Comparison of ENCODE assay signal across 9 mouse cellular contexts in the genomic region with DNA sequence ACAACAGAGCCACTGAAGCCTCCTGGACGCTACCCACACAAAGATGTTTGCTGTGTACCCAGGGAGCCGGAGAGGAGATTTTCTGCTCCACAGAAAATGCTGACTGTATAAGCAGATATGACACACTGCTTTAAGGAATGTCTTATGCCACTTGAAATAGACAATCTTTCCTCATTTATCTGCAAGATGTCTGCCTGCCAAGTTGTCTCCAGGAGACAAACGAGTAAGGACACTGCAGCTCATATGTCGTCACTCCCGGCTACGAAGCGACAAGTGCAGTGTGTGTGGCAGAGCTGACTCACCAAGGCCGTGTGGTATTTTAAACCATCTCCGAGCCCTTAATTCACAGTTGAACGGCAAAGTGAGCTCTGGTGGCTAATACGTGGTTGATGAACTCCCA. TPM values are rescaled to one million over a fixed set of nuclear protein-coding genes. Genes with fewer than 3 reads are reported as not detected.
DNase-seq lines count a peak whose midpoint lies in the region; ATAC-seq lines count a peak whose summit lies in the region.
"Had no signal": no experiment of that assay in that cellular context is flagged by ENCODE, and none has a peak within 500 bp of the region (broad histone marks: within the 10 kb centered on the region; RNA-seq: fewer than 3 reads in every experiment).

No protein-coding gene starts in this region.

- 31% methylated on average over 11 of the region's 11 CpGs for WGBS in heart, embryonic 11.5 days (ENCODE audit: insufficient replicate concordance)

- no peak for ATAC-seq in heart, embryonic 11.5 days (replicated peaks; ENCODE audit: insufficient number of reproducible peaks, low FRiP score, low TSS enrichment)

- H3K4me3 ChIP-seq in heart, embryonic 11.5 days (ENCODE audit: low read depth, low read length), result no peak overlapping the region

- peaks cover 32% of the 10 kb centered on the region for H3K4me1 ChIP-seq in heart, embryonic 11.5 days (ENCODE audit: control insufficient read depth, insufficient read depth, low read length)

- DNase-seq in heart, adult 9 months (ENCODE audit: low spot score in 2 of 2), result no peak
- DNase-seq in adipocyte (ENCODE audit: low spot score), result peak; percentile 73
- peak; percentile 29 to 60 for DNase-seq in cerebellum, postnatal 36 days
- DNase-seq in left cerebral cortex, postnatal 36 days (ENCODE audit: low spot score in 2 of 2), result peak; percentile 67 to 75
- DNase-seq in liver, result no peak
- no peak for DNase-seq in spleen, adult 18-20 months
- DNase-seq in embryo, embryonic 11 days, result no peak

- no peaks in the 10 kb centered on the region for H3K9me3 ChIP-seq in heart, embryonic 11.5 days (replicated peaks; ENCODE audit: control insufficient read depth, low read length)

- no peak overlapping the region for H3K9ac ChIP-seq in heart, embryonic 11.5 days (ENCODE audit: low read depth, low read length)
- H3K9ac ChIP-seq: liver, embryonic 14.5 days had no signal

- H3K36me3 ChIP-seq in heart, embryonic 11.5 days (ENCODE audit: control insufficient read depth, insufficient read depth, low read length), result no peaks in the 10 kb centered on the region

- H3K4me2 ChIP-seq in heart, embryonic 11.5 days, result peak overlapping the region; percentile 16; the same call in 1 of the 2 replicates

- H3K27ac ChIP-seq in heart, embryonic 11.5 days (ENCODE audit: low read depth, low read length), result peak overlapping the region; percentile 50; the same call in 1 of the 2 replicates
- H3K27ac ChIP-seq: liver, embryonic 14.5 days had no signal

- intact Hi-C loops in left cerebral cortex, postnatal 36 days (cut with DNase I), result loop anchor here (5.0 kb wide), 1 partner anchor 35 kb away; a partner anchor contains a TSS

- no peaks in the 10 kb centered on the region for H3K27me3 ChIP-seq in heart, embryonic 11.5 days (ENCODE audit: control insufficient read depth, insufficient read depth, low read length)

RNA-seq across cellular contexts. Expression of a gene that starts 36.2 kb away (rescaled TPM):
- 143 and 180 TPM in 2 replicates for polyA plus RNA-seq in heart, embryonic 11.5 days (2014; fragmentation: Nextera tagmentation; extraction: Ambion mirVana)
- total RNA-seq in left cerebral cortex, postnatal 36 days (2021), result 1,000 to 10,000 TPM; 1,397 to 1,549 TPM

Comparison
In these comparisons a context has a peak if more than half of its experiments do, and no peak if none do; other contexts are left out.
1. DNase-seq: peak in adipocyte (single experiment), cerebellum, postnatal 36 days (2 of 2) and left cerebral cortex, postnatal 36 days (2 of 2); none in heart, adult 9 months (0 of 2), liver (single experiment), spleen, adult 18-20 months (0 of 2) and embryo, embryonic 11 days (single experiment).